Mouse (Mus musculus) heart, embryonic 15.5 days (tissue): ENCODE results near the gene Fryl. TPM values are rescaled to one million over a fixed set of nuclear protein-coding genes. Genes with fewer than 3 reads are reported as not detected.

Experiments used
- ATAC-seq: fragments of 200-750 bp; cut with Nextera tagmentation; replicated peaks from 2 replicates; pipeline ENCODE4 v1.8.0; 2017; ENCODE audit warnings: low read depth, moderate TSS enrichment; ENCODE audit not compliant: insufficient number of reproducible peaks, insufficient read depth, low FRiP score
- H3K27ac ChIP-seq: fragments of 300-500 bp; sonication (generic); 2 replicates; pipeline ENCODE4 v1.5.1; 2015; ENCODE audit warnings: mild to moderate bottlenecking, inconsistent platforms
- H3K27me3 ChIP-seq: fragments of 300-500 bp; sonication (generic); 2 replicates; pipeline ENCODE4 v1.6.1; 2015; ENCODE audit warnings: inconsistent platforms
- H3K36me3 ChIP-seq: fragments of 300-500 bp; sonication (generic); 2 replicates; pipeline ENCODE4 v1.6.1; 2015; ENCODE audit warnings: mild to moderate bottlenecking, inconsistent platforms
- H3K4me1 ChIP-seq: fragments of 300-500 bp; sonication (generic); replicated peaks from 2 replicates; pipeline ENCODE4 v1.6.1; 2015; ENCODE audit warnings: inconsistent platforms
- H3K4me2 ChIP-seq: fragments of 300-500 bp; sonication (generic); 2 replicates; pipeline ENCODE4 v1.6.1; 2015; ENCODE audit warnings: inconsistent platforms, mild to moderate bottlenecking, moderate library complexity
- H3K4me3 ChIP-seq: fragments of 300-500 bp; sonication (generic); 2 replicates; pipeline ENCODE4 v1.5.1; 2015; ENCODE audit warnings: mild to moderate bottlenecking, inconsistent platforms
- H3K9ac ChIP-seq: fragments of 300-500 bp; sonication (generic); 2 replicates; pipeline ENCODE4 v1.6.1; 2015; ENCODE audit warnings: mild to moderate bottlenecking, inconsistent platforms
- H3K9me3 ChIP-seq: fragments of 300-500 bp; sonication (generic); replicated peaks from 2 replicates; pipeline ENCODE4 v1.6.1; 2016; ENCODE audit warnings: inconsistent platforms
- WGBS: fragments of 180-500 bp; shearing (Covaris S2); methylation state at CpG from one replicate; pipeline ENCODE4 v1.1.7; 2015; ENCODE audit warnings: mixed read lengths; 5-methylcytosine and 5-hydroxymethylcytosine counted together
- polyA plus RNA-seq: library from polyadenylated mRNA; unstranded; fragments of >200 nt; fragmentation: Nextera tagmentation; extraction: Ambion mirVana; gene quantifications from 2 replicates; pipeline ENCODE4 v1.2.1, GENCODE M21; 2015

The Fryl gene
- polyA plus RNA-seq, 1 experiment from 2014 or later, result 25.7 TPM

- Histone ChIP-seq H3K9me3 (no peaks in the 10 kb centered on the region), H3K9ac (no peak overlapping the region), H3K27ac (no peak overlapping the region), H3K36me3 (no peaks in the 10 kb centered on the region), H3K4me2 (no peak overlapping the region), H3K4me1 (peaks cover 5% of the 10 kb centered on the region; the same call in 1 of the 2 replicates), H3K4me3 (no peak overlapping the region), H3K27me3 (no peaks in the 10 kb centered on the region)
- 80% methylated on average over 8 of the region's 8 CpGs for WGBS
- ATAC-seq, result no peak
Observed at GRCm38 (mm10) chr5:72994424-72994823, 262.0 kb downstream of the Fryl start.

- no peak overlapping the region for H3K27ac ChIP-seq
- peaks cover 5% of the 10 kb centered on the region; the same call in 1 of the 2 replicates for H3K4me1 ChIP-seq
- H3K9me3 ChIP-seq, result no peaks in the 10 kb centered on the region
- ATAC-seq, result no peak
- WGBS, result 64% methylated on average over 1 of the region's 1 CpGs
- no peak overlapping the region for H3K4me3 ChIP-seq
- no peaks in the 10 kb centered on the region for H3K36me3 ChIP-seq
- H3K9ac ChIP-seq, result no peak overlapping the region
- no peaks in the 10 kb centered on the region for H3K27me3 ChIP-seq
- no peak overlapping the region for H3K4me2 ChIP-seq
Observed at GRCm38 (mm10) chr5:72992474-72992873, 263.9 kb downstream of the Fryl start.

- WGBS, result 72% methylated on average over 8 of the region's 8 CpGs
- Histone ChIP-seq H3K4me1 (peaks cover 5% of the 10 kb centered on the region; the same call in 1 of the 2 replicates), H3K9me3 (no peaks in the 10 kb centered on the region), H3K4me2 (no peak overlapping the region), H3K36me3 (no peaks in the 10 kb centered on the region), H3K4me3 (no peak overlapping the region), H3K27me3 (no peaks in the 10 kb centered on the region), H3K9ac (no peak overlapping the region), H3K27ac (no peak overlapping the region)
- no peak for ATAC-seq
Observed at GRCm38 (mm10) chr5:72989756-72990155, 266.7 kb downstream of the Fryl start.

DNA sequence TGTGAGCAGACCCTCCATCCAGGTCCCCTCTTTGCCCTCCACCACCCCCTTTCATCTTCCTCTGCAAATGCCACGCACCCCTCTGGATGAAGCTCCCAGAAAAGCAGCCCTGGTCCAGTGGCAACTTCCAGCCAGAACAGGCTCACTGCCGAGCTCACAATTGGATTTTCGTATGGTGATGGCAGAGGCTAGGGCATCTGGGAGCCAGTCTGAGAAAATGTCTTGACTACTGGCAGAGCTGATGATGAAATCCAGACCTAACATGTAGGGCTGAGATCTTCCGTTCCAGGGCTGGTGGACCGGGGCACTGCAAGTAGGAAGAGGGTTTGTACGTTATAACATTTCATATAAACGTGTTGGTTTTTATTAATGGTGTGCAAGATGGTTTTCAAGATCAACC is 268.6 kb downstream of the Fryl start:
- H3K9ac ChIP-seq, result no peak overlapping the region
- WGBS, result 71% methylated on average over 7 of the region's 7 CpGs
- no peak for ATAC-seq
- H3K4me3 ChIP-seq, result no peak overlapping the region
- no peaks in the 10 kb centered on the region for H3K27me3 ChIP-seq
- H3K27ac ChIP-seq, result no peak overlapping the region
- no peak overlapping the region for H3K4me2 ChIP-seq
- H3K4me1 ChIP-seq, result peaks cover 5% of the 10 kb centered on the region; the same call in 1 of the 2 replicates
- no peaks in the 10 kb centered on the region for H3K9me3 ChIP-seq
- H3K36me3 ChIP-seq, result no peaks in the 10 kb centered on the region

GRCm38 (mm10) chr5:72984091-72984490 is 272.3 kb downstream of the Fryl start:
- no peaks in the 10 kb centered on the region for H3K9me3 ChIP-seq
- no peak for ATAC-seq
- H3K9ac ChIP-seq, result no peak overlapping the region
- H3K27me3 ChIP-seq, result no peaks in the 10 kb centered on the region
- WGBS, result 7% methylated on average over 2 of the region's 2 CpGs
- peaks cover 21% of the 10 kb centered on the region for H3K36me3 ChIP-seq
- H3K4me1 ChIP-seq, result no peaks in the 10 kb centered on the region
- no peak overlapping the region for H3K4me3 ChIP-seq
- H3K27ac ChIP-seq, result no peak overlapping the region
- no peak overlapping the region for H3K4me2 ChIP-seq

DNA sequence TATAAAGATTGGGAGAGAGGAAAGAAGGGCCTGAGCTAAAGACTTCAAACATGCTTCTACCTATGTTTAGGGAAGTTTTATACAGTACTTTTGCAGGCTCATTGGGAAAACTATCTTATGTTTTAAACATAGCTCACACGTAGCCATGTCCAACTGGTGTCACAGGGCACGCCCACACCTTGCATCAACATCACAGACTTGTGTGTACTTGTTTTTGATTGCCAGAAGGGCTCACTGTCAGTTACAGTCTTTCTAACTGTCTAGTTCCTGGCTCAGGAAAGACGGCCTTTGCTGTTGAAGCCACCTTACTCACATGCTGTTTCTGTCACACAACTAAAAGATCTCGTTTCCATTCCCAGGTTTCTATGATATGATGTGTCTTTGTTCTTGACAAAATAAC is 279.9 kb downstream of the Fryl start:
- no peaks in the 10 kb centered on the region for H3K27me3 ChIP-seq
- no peak overlapping the region for H3K4me3 ChIP-seq
- no peaks in the 10 kb centered on the region for H3K9me3 ChIP-seq
- 0 out of 2 replicates have a peak, but pooled peaks cover 7% of the 10 kb centered on the region for H3K4me1 ChIP-seq
- no peak overlapping the region for H3K27ac ChIP-seq
- H3K9ac ChIP-seq, result no peak overlapping the region
- ATAC-seq, result no peak
- peaks cover 43% of the 10 kb centered on the region for H3K36me3 ChIP-seq
- WGBS, result 80% methylated on average over 4 of the region's 4 CpGs
- H3K4me2 ChIP-seq, result no peak overlapping the region

DNA sequence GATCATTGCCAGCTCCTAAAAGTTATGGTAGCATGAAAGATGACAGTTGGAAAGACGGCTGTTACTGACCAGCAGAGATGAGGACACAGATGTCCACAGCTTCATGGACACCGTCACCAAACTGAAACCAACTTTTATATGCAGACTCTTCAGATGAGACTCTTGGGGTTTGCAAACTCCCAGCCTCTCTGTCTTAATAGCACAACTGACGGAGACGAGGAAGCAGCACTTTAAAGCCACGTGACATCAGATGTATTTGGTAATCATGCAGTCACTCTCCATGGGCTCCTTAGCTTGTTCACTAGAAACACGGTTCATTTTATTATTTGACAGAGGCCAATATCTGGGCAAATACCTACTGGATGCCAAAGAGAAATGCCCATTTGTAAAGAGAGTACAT is 280.4 kb downstream of the Fryl start:
- H3K36me3 ChIP-seq, result peaks cover 38% of the 10 kb centered on the region
- no peak overlapping the region for H3K27ac ChIP-seq
- no peak overlapping the region for H3K4me3 ChIP-seq
- 0 out of 2 replicates have a peak, but pooled peaks cover 7% of the 10 kb centered on the region for H3K4me1 ChIP-seq
- H3K9me3 ChIP-seq, result no peaks in the 10 kb centered on the region
- ATAC-seq, result no peak
- H3K9ac ChIP-seq, result no peak overlapping the region
- no peaks in the 10 kb centered on the region for H3K27me3 ChIP-seq
- no peak overlapping the region for H3K4me2 ChIP-seq
- 89% methylated on average over 6 of the region's 6 CpGs for WGBS

GRCm38 (mm10) chr5:72974602-72975001 is 281.8 kb downstream of the Fryl start, which contains the start of gene Gm10135:
Gm10135 (minus strand) TSS chr5:72974702.
- Histone ChIP-seq H3K9me3 (no peaks in the 10 kb centered on the region), H3K27me3 (no peaks in the 10 kb centered on the region), H3K4me3 (no peak within 1 kb of the TSS), H3K4me2 (no peak within 1 kb of the TSS), H3K36me3 (peaks cover 28% of the 10 kb centered on the region; the same call in 1 of the 2 replicates), H3K4me1 (0 out of 2 replicates have a peak, but pooled peaks cover 7% of the 10 kb centered on the region), H3K27ac (no peak within 1 kb of the TSS), H3K9ac (no peak within 1 kb of the TSS)
- no peak for ATAC-seq
- 97% methylated on average over 7 of the region's 7 CpGs for WGBS

DNA sequence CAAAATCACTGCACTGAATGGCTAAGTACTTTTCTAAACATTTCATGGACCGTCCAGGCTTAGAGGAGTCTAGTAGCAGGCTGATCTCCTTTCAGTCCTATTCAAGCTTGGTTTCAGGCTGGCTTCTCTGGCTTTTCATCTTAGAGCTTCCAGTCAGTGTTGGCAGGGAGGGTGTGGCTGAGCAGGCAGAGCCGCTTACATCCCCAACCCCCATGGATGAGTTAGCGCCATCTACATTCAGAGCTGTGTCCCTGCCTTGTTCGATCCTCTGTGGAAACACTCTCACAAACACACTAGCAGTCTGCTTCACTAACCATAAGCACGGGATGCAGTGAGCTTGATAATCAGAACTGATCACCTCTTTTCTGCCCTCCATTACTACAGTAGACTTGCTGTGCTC is 283.5 kb downstream of the Fryl start:
- no peak for ATAC-seq
- H3K4me1 ChIP-seq, result 0 out of 2 replicates have a peak, but pooled peaks cover 7% of the 10 kb centered on the region
- no peaks in the 10 kb centered on the region for H3K9me3 ChIP-seq
- 0 out of 2 replicates have a peak overlapping the region, but pooled peaks have one; percentile 18 for H3K27ac ChIP-seq
- H3K9ac ChIP-seq, result no peak overlapping the region
- H3K4me3 ChIP-seq, result no peak overlapping the region
- peaks cover 31% of the 10 kb centered on the region; the same call in 1 of the 2 replicates for H3K36me3 ChIP-seq
- no peaks in the 10 kb centered on the region for H3K27me3 ChIP-seq
- 57% methylated on average over 5 of the region's 5 CpGs for WGBS
- H3K4me2 ChIP-seq, result no peak overlapping the region

GRCm38 (mm10) chr5:72972435-72972834 is 284.0 kb downstream of the Fryl start:
- WGBS, result 55% methylated on average over 4 of the region's 4 CpGs
- H3K9ac ChIP-seq, result no peak overlapping the region
- no peak overlapping the region for H3K4me3 ChIP-seq
- ATAC-seq, result no peak
- H3K27me3 ChIP-seq, result no peaks in the 10 kb centered on the region
- H3K4me2 ChIP-seq, result no peak overlapping the region
- H3K4me1 ChIP-seq, result 0 out of 2 replicates have a peak, but pooled peaks cover 7% of the 10 kb centered on the region
- 0 out of 2 replicates have a peak overlapping the region, but pooled peaks have one; percentile 18 for H3K27ac ChIP-seq
- H3K36me3 ChIP-seq, result peaks cover 35% of the 10 kb centered on the region
- no peaks in the 10 kb centered on the region for H3K9me3 ChIP-seq
